Mouse (Mus musculus) spleen, adult 2 months (tissue): ENCODE measurements around the gene Gm20458.

Source experiments
- CTCF ChIP-seq: fragments of 200-500 bp; IDR thresholded peaks from 2 replicates; pipeline ENCODE4 v1.5.1; 2011; ENCODE audit warnings: mild to moderate bottlenecking, inconsistent platforms; ENCODE audit not compliant: insufficient read depth, insufficient read length, insufficient replicate concordance; ENCODE audit errors: extremely low read depth
- POLR2A ChIP-seq: fragments of 200-500 bp; IDR thresholded peaks from 2 replicates; pipeline ENCODE4 v1.6.1; 2011; ENCODE audit warnings: low read depth, low read length, inconsistent platforms

DNA sequence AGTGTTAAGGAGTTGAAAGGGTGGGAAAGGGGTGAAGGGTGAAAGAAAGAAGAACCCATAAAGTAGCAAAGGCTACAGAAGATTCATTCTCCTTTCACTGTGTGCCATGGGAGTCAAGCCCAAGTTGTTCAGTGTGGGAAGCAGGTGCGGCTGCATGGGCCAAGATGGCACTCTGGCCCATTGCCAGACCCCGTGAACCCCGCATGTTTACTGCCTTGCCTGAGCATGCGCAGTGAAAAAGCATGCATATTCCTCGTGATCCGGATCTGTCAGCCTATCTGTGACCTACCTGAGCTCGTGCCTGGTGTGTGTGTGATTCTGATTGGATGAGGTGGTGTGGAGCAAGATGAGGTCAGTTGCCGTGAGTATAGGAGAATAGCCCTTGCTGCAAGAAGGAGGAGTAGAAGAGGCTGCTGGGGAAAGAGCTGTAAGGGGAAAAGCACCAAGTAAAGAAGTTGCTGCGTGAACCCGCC lies 62.6 kb downstream of the Gm20458 start:
- TF ChIP-seq CTCF (no peak), POLR2A (no peak)
